In genomic region chr7:45173772-45174171, GRCm38 (mm10) we compare ENCODE assay signal across 29 mouse cellular contexts. TPM values are rescaled to one million over a fixed set of nuclear protein-coding genes. Genes with fewer than 3 reads are reported as not detected.
DNase-seq lines count a peak whose midpoint lies in the region; ATAC-seq and TF ChIP-seq lines count a peak whose summit lies in the region.
"Not testable (repeated sequence)": the region's sequence is repeated elsewhere in the genome, so short reads cannot be mapped to it uniquely, and the experiment has no call there.
"Had no signal": no experiment of that assay in that cellular context is flagged by ENCODE, and none has a peak within 500 bp of the region (broad histone marks: within the 10 kb centered on the region; RNA-seq: fewer than 3 reads in every experiment).

No protein-coding gene starts in this region.

- ATAC-seq in megakaryocyte progenitor cell, adult 5-6 weeks (replicated peaks; ENCODE audit: poor library complexity) = peak; percentile 50
- not testable (repeated sequence) for ATAC-seq in stomach, postnatal 0 days (ENCODE audit: low FRiP score, low TSS enrichment)

- not testable (repeated sequence) for TF ChIP-seq POLR2A in cortical plate, adult 2 months (IDR thresholded peaks at IDR 0.05; ENCODE audit: extremely low read depth, insufficient read depth, low read length); liver, adult 2 months (IDR thresholded peaks at IDR 0.05; ENCODE audit: extremely low read depth, insufficient read depth, low read length)

- 67% methylated on average over 1 of the region's 1 CpGs for WGBS in liver, adult 2 months
- WGBS in stomach, postnatal 0 days = 53% methylated on average over 1 of the region's 1 CpGs

- peak; percentile 61 for DNase-seq in 3T3-L1 (ENCODE audit: low read depth, low spot score)
- DNase-seq in T-cell, adult 2 months (ENCODE audit: low spot score) = peak; percentile 36
- DNase-seq in induced T-regulatory cell, adult 2 months (ENCODE audit: low read depth) = peak; percentile 80
- DNase-seq in liver, adult 2 months (ENCODE audit: extremely low read depth, low read depth, low spot score); stomach, postnatal 0 days (ENCODE audit: low spot score): not testable (repeated sequence)

- not testable (repeated sequence) for H3K79me2 ChIP-seq in liver, adult 2 months (ENCODE audit: control insufficient read depth, insufficient read depth, low read length)

- TF ChIP-seq EP300 in stomach, postnatal 0 days (optimal IDR thresholded peaks at IDR 0.05) = not testable (repeated sequence)

- H3K27me3 ChIP-seq in E14TG2a.4 (ENCODE audit: insufficient read depth, low read length) = peaks cover 75% of the 10 kb centered on the region
- peaks cover 33% of the 10 kb centered on the region for H3K27me3 ChIP-seq in liver, adult 2 months (ENCODE audit: control insufficient read depth, insufficient read depth, low read length)
- peaks cover 21% of the 10 kb centered on the region; the same call in 1 of the 2 replicates for H3K27me3 ChIP-seq in stomach, postnatal 0 days (ENCODE audit: control insufficient read depth, insufficient read depth, low read length)

- H3K36me3 ChIP-seq in E14TG2a.4 (ENCODE audit: insufficient read depth, low read length); liver, adult 2 months (ENCODE audit: control insufficient read depth, insufficient read depth, low read length); stomach, postnatal 0 days (ENCODE audit: control insufficient read depth, insufficient read depth, low read length): not testable (repeated sequence)

- peak; percentile 13; the same call in 1 of the 2 replicates for TF ChIP-seq CTCF in E14TG2a.4 (conservative IDR thresholded peaks at IDR 0.05; ENCODE audit: low read length)
- peak; percentile 35 for TF ChIP-seq CTCF in cortical plate, adult 2 months (IDR thresholded peaks at IDR 0.05; ENCODE audit: extremely low read depth, insufficient read depth, low read length)
- TF ChIP-seq CTCF in liver, adult 2 months (IDR thresholded peaks at IDR 0.05; ENCODE audit: low read depth, low read length) = peak; percentile 39; the same call in 1 of the 2 replicates
- TF ChIP-seq CTCF in stomach, postnatal 0 days (IDR thresholded peaks at IDR 0.05; ENCODE audit: low read depth) = peak; percentile 69

- H3K27ac ChIP-seq in cortical plate, adult 2 months (ENCODE audit: insufficient read depth, low read length); liver, adult 2 months (replicated peaks; ENCODE audit: insufficient read depth, low read depth, low read length); stomach, postnatal 0 days (replicated peaks): not testable (repeated sequence)

- H3K4me2 ChIP-seq in stomach, postnatal 0 days (replicated peaks; ENCODE audit: low read depth) = not testable (repeated sequence)

- H3K4me3 ChIP-seq in E14TG2a.4 (replicated peaks; ENCODE audit: low read length); cortical plate, adult 2 months (ENCODE audit: insufficient read depth, low read length); liver, adult 2 months (ENCODE audit: insufficient read depth, low read depth, low read length); stomach, postnatal 0 days (ENCODE audit: low read depth, low read length): not testable (repeated sequence)

- H3K9me3 ChIP-seq in E14TG2a.4 (ENCODE audit: low read length) = peaks cover 13% of the 10 kb centered on the region
- peaks cover 11% of the 10 kb centered on the region for H3K9me3 ChIP-seq in stomach, postnatal 0 days (ENCODE audit: control insufficient read depth, low read length)

- H3K9ac ChIP-seq in liver, adult 2 months (ENCODE audit: low read depth, low read length); stomach, postnatal 0 days (ENCODE audit: low read length): not testable (repeated sequence)

- H3K4me1 ChIP-seq in E14TG2a.4 (replicated peaks; ENCODE audit: low read depth, low read length) = peaks cover 74% of the 10 kb centered on the region
- H3K4me1 ChIP-seq in cortical plate, adult 2 months (ENCODE audit: control insufficient read depth, insufficient read depth, low read length); liver, adult 2 months (ENCODE audit: control insufficient read depth, insufficient read depth, low read length); stomach, postnatal 0 days (replicated peaks; ENCODE audit: control insufficient read depth, insufficient read depth): not testable (repeated sequence)

RNA-seq across cellular contexts. Expression of gene Gfy, which starts 5.6 kb away (rescaled TPM):
- 0.38 and 0.62 TPM in 2 replicates for polyA plus RNA-seq in cortical plate, adult 2 months (2012; rRNA removed)
- total RNA-seq in liver, adult 2 months (2014; rRNA removed) = not detected in 2 replicates
- not detected in 2 replicates for polyA plus RNA-seq in liver, adult 2 months (2012; rRNA removed)
- not detected in 2 replicates for total RNA-seq in megakaryocyte progenitor cell, adult 5-6 weeks (2015)
- not detected in 2 replicates for total RNA-seq in megakaryocyte progenitor cell, adult 5-6 weeks (2017)
- polyA plus RNA-seq in stomach, postnatal 0 days (2015; fragmentation: Nextera tagmentation; extraction: Ambion mirVana) = not detected in 2 replicates
- total RNA-seq: adrenal gland, postnatal 25 days; ES-E14; gastrocnemius, postnatal 25 days; heart, adult 18-20 months; heart, postnatal 25 days had no signal
- polyA plus RNA-seq: forebrain, embryonic 16.5 days; heart, embryonic 13.5 days; hindbrain, embryonic 12.5 days; inflammation-experienced regulatory T-cells, adult 6 months; limb, embryonic 11.5 days; liver, embryonic 11.5 days; midbrain, embryonic 15.5 days; neural tube, embryonic 14.5 days; stomach, embryonic 16.5 days had no signal

RNA-seq across cellular contexts. Expression of gene Pth2, which starts 7.0 kb away (rescaled TPM):
- not detected in 2 replicates for polyA plus RNA-seq in cortical plate, adult 2 months (2012; rRNA removed)
- total RNA-seq in liver, adult 2 months (2014; rRNA removed) = not detected in 2 replicates
- not detected in 2 replicates for polyA plus RNA-seq in liver, adult 2 months (2012; rRNA removed)
- total RNA-seq in megakaryocyte progenitor cell, adult 5-6 weeks (2015) = not detected in 2 replicates
- not detected in 2 replicates for total RNA-seq in megakaryocyte progenitor cell, adult 5-6 weeks (2017)
- polyA plus RNA-seq in stomach, postnatal 0 days (2015; fragmentation: Nextera tagmentation; extraction: Ambion mirVana) = not detected in 2 replicates
- total RNA-seq: adrenal gland, postnatal 25 days; gastrocnemius, postnatal 25 days; heart, adult 18-20 months; heart, postnatal 25 days; layer of hippocampus, adult 18-20 months; layer of hippocampus, postnatal 25 days; left cerebral cortex, postnatal 10 days had no signal
- polyA plus RNA-seq: embryonic facial prominence, embryonic 11.5 days; heart, embryonic 13.5 days; hindbrain, embryonic 12.5 days; inflammation-experienced regulatory T-cells, adult 6 months; limb, embryonic 11.5 days; liver, embryonic 11.5 days; lung, adult 2 months; myocyte; neural tube, embryonic 14.5 days; stomach, embryonic 16.5 days; thymus, adult 2 months had no signal

RNA-seq across cellular contexts. Expression of gene Slc17a7, which starts 10.0 kb away (rescaled TPM):
- 1,033 and 1,121 TPM in 2 replicates for polyA plus RNA-seq in cortical plate, adult 2 months (2012; rRNA removed)
- 0.07 TPM in 1 of 2 replicates, not detected in the other for total RNA-seq in liver, adult 2 months (2014; rRNA removed)
- polyA plus RNA-seq in liver, adult 2 months (2012; rRNA removed) = not detected in 2 replicates
- 0.07 TPM in 1 of 2 replicates, not detected in the other for total RNA-seq in megakaryocyte progenitor cell, adult 5-6 weeks (2015)
- total RNA-seq in megakaryocyte progenitor cell, adult 5-6 weeks (2017) = not detected in 2 replicates
- 0.07 TPM in 1 of 2 replicates, not detected in the other for polyA plus RNA-seq in stomach, postnatal 0 days (2015; fragmentation: Nextera tagmentation; extraction: Ambion mirVana)
- polyA plus RNA-seq: neural tube, embryonic 14.5 days had no signal

RNA-seq across cellular contexts. Expression of gene Aldh16a1, which starts 19.4 kb away (rescaled TPM):
- 8.1 and 10.3 TPM in 2 replicates for polyA plus RNA-seq in cortical plate, adult 2 months (2012; rRNA removed)
- 33.3 and 47.6 TPM in 2 replicates for total RNA-seq in liver, adult 2 months (2014; rRNA removed)
- 116 and 162 TPM in 2 replicates for polyA plus RNA-seq in liver, adult 2 months (2012; rRNA removed)
- 57.5 and 59.3 TPM in 2 replicates for total RNA-seq in megakaryocyte progenitor cell, adult 5-6 weeks (2015)
- 23.4 and 25.8 TPM in 2 replicates for total RNA-seq in megakaryocyte progenitor cell, adult 5-6 weeks (2017)
- 24.6 and 25.6 TPM in 2 replicates for polyA plus RNA-seq in stomach, postnatal 0 days (2015; fragmentation: Nextera tagmentation; extraction: Ambion mirVana)

RNA-seq across cellular contexts. Expression of gene Pih1d1, which starts 19.7 kb away (rescaled TPM):
- polyA plus RNA-seq in cortical plate, adult 2 months (2012; rRNA removed) = 59.4 and 60.2 TPM in 2 replicates
- total RNA-seq in liver, adult 2 months (2014; rRNA removed) = 48.0 and 59.1 TPM in 2 replicates
- polyA plus RNA-seq in liver, adult 2 months (2012; rRNA removed) = 62.1 and 66.4 TPM in 2 replicates
- total RNA-seq in megakaryocyte progenitor cell, adult 5-6 weeks (2015) = 114 and 146 TPM in 2 replicates
- total RNA-seq in megakaryocyte progenitor cell, adult 5-6 weeks (2017) = 34.9 and 61.8 TPM in 2 replicates
- 48.8 and 49.0 TPM in 2 replicates for polyA plus RNA-seq in stomach, postnatal 0 days (2015; fragmentation: Nextera tagmentation; extraction: Ambion mirVana)

Comparison
In these comparisons a context has a peak if more than half of its experiments do, and no peak if none do; other contexts are left out.
1. CTCF ChIP-seq: peak in every context shown above with its lines; median percentile 69 in stomach, postnatal 0 days; 39 in liver, adult 2 months; 35 in cortical plate, adult 2 months; 13 in E14TG2a.4.
2. RNA of gene Slc17a7, which starts 10.0 kb away (polyA plus RNA-seq): 1,033 to 1,121 TPM in cortical plate, adult 2 months; not detected in liver, adult 2 months and 0.07 TPM in stomach, postnatal 0 days; every median in the first group is over 100 times any median in the second.